Mouse (Mus musculus): Measurements from ENCODE around the gene Fibp. TPM values are rescaled to one million over a fixed set of nuclear protein-coding genes. Genes with fewer than 3 reads are reported as not detected.
A peak's percentile ranks its signal among the peaks of the same experiment; 100 is the strongest.

Gene Fibp
- polyA plus RNA-seq, 1 experiment, result 37.7 TPM

GRCm38 (mm10) chr19:5444371-5444908 lies 16.0 kb upstream of the Fibp start:
- Histone ChIP-seq H3K9ac (ENCODE audit: low read depth, poor library complexity, severe bottlenecking) (no peak overlapping the region), H3K27me3 (ENCODE audit: control insufficient read depth, insufficient read depth, low read length, poor library complexity, severe bottlenecking) (no peaks in the 10 kb centered on the region), H3K4me3 (ENCODE audit: low read depth, low read length) (no peak overlapping the region), H3K9me3 (replicated peaks; ENCODE audit: control insufficient read depth, insufficient read depth, low read length, poor library complexity, severe bottlenecking) (0 out of 2 replicates have a peak, but pooled peaks cover 3% of the 10 kb centered on the region), H3K27ac (ENCODE audit: insufficient read depth, low read length) (no peak overlapping the region), H3K36me3 (ENCODE audit: control insufficient read depth, insufficient read depth, low read length, poor library complexity, severe bottlenecking) (no peaks in the 10 kb centered on the region), H3K4me1 (ENCODE audit: control insufficient read depth, insufficient read depth, low read length) (no peaks in the 10 kb centered on the region)
- TF ChIP-seq POLR2A (IDR thresholded peaks at IDR 0.05; ENCODE audit: insufficient read depth, low read length) (no peak), EP300 (IDR thresholded peaks at IDR 0.05; ENCODE audit: insufficient read depth, low read depth, low read length) (no peak), CTCF (IDR thresholded peaks at IDR 0.05; ENCODE audit: low read depth, low read length) (no peak)

GRCm38 (mm10) chr19:5444954-5445353 lies 15.5 kb upstream of the Fibp start:
- H3K36me3 ChIP-seq (ENCODE audit: control insufficient read depth, insufficient read depth, low read length, poor library complexity, severe bottlenecking), result no peaks in the 10 kb centered on the region
- H3K9me3 ChIP-seq (replicated peaks; ENCODE audit: control insufficient read depth, insufficient read depth, low read length, poor library complexity, severe bottlenecking), result 0 out of 2 replicates have a peak, but pooled peaks cover 3% of the 10 kb centered on the region
- TF ChIP-seq POLR2A (IDR thresholded peaks at IDR 0.05; ENCODE audit: insufficient read depth, low read length), result no peak
- TF ChIP-seq EP300 (IDR thresholded peaks at IDR 0.05; ENCODE audit: insufficient read depth, low read depth, low read length), result no peak
- TF ChIP-seq CTCF (IDR thresholded peaks at IDR 0.05; ENCODE audit: low read depth, low read length), result no peak
- H3K27ac ChIP-seq (ENCODE audit: insufficient read depth, low read length), result no peak overlapping the region
- no peaks in the 10 kb centered on the region for H3K4me1 ChIP-seq (ENCODE audit: control insufficient read depth, insufficient read depth, low read length)
- no peak overlapping the region for H3K4me3 ChIP-seq (ENCODE audit: low read depth, low read length)
- H3K9ac ChIP-seq (ENCODE audit: low read depth, poor library complexity, severe bottlenecking), result no peak overlapping the region
- H3K27me3 ChIP-seq (ENCODE audit: control insufficient read depth, insufficient read depth, low read length, poor library complexity, severe bottlenecking), result no peaks in the 10 kb centered on the region

- no peaks in the 10 kb centered on the region for H3K36me3 ChIP-seq (ENCODE audit: control insufficient read depth, insufficient read depth, low read length, poor library complexity, severe bottlenecking)
- H3K27ac ChIP-seq (ENCODE audit: insufficient read depth, low read length), result no peak overlapping the region
- H3K9ac ChIP-seq (ENCODE audit: low read depth, poor library complexity, severe bottlenecking), result no peak overlapping the region
- H3K4me3 ChIP-seq (ENCODE audit: low read depth, low read length), result no peak overlapping the region
- H3K27me3 ChIP-seq (ENCODE audit: control insufficient read depth, insufficient read depth, low read length, poor library complexity, severe bottlenecking), result no peaks in the 10 kb centered on the region
- no peaks in the 10 kb centered on the region for H3K9me3 ChIP-seq (replicated peaks; ENCODE audit: control insufficient read depth, insufficient read depth, low read length, poor library complexity, severe bottlenecking)
- no peaks in the 10 kb centered on the region for H3K4me1 ChIP-seq (ENCODE audit: control insufficient read depth, insufficient read depth, low read length)
- no peak for TF ChIP-seq POLR2A (IDR thresholded peaks at IDR 0.05; ENCODE audit: insufficient read depth, low read length)
- TF ChIP-seq CTCF (IDR thresholded peaks at IDR 0.05; ENCODE audit: low read depth, low read length), result no peak
- no peak for TF ChIP-seq EP300 (IDR thresholded peaks at IDR 0.05; ENCODE audit: insufficient read depth, low read depth, low read length)
Measured at GRCm38 (mm10) chr19:5445747-5446146, 14.7 kb upstream of the Fibp start.

GRCm38 (mm10) chr19:5447515-5448353 lies 12.7 kb upstream of the Fibp start, which contains the start of gene Fosl1:
TSS of gene Fosl1 (plus strand) at chr19:5447547.
- Histone ChIP-seq H3K27ac (ENCODE audit: insufficient read depth, low read length) (no peak within 1 kb of the TSS), H3K9me3 (replicated peaks; ENCODE audit: control insufficient read depth, insufficient read depth, low read length, poor library complexity, severe bottlenecking) (no peaks in the 10 kb centered on the region), H3K9ac (ENCODE audit: low read depth, poor library complexity, severe bottlenecking) (peak within 1 kb of the TSS; percentile 18), H3K4me1 (ENCODE audit: control insufficient read depth, insufficient read depth, low read length) (no peaks in the 10 kb centered on the region), H3K36me3 (ENCODE audit: control insufficient read depth, insufficient read depth, low read length, poor library complexity, severe bottlenecking) (no peaks in the 10 kb centered on the region), H3K4me3 (ENCODE audit: low read depth, low read length) (peak within 1 kb of the TSS; percentile 28), H3K27me3 (ENCODE audit: control insufficient read depth, insufficient read depth, low read length, poor library complexity, severe bottlenecking) (no peaks in the 10 kb centered on the region)
- TF ChIP-seq POLR2A (IDR thresholded peaks at IDR 0.05; ENCODE audit: insufficient read depth, low read length), result no peak
- no peak for TF ChIP-seq CTCF (IDR thresholded peaks at IDR 0.05; ENCODE audit: low read depth, low read length)
- TF ChIP-seq EP300 (IDR thresholded peaks at IDR 0.05; ENCODE audit: insufficient read depth, low read depth, low read length), result no peak

- Histone ChIP-seq H3K9me3 (replicated peaks; ENCODE audit: control insufficient read depth, insufficient read depth, low read length, poor library complexity, severe bottlenecking) (no peaks in the 10 kb centered on the region), H3K9ac (ENCODE audit: low read depth, poor library complexity, severe bottlenecking) (peak overlapping the region; percentile 18; the same call in 1 of the 2 replicates), H3K4me1 (ENCODE audit: control insufficient read depth, insufficient read depth, low read length) (no peaks in the 10 kb centered on the region), H3K36me3 (ENCODE audit: control insufficient read depth, insufficient read depth, low read length, poor library complexity, severe bottlenecking) (no peaks in the 10 kb centered on the region), H3K4me3 (ENCODE audit: low read depth, low read length) (peak overlapping the region; percentile 28), H3K27ac (ENCODE audit: insufficient read depth, low read length) (no peak overlapping the region), H3K27me3 (ENCODE audit: control insufficient read depth, insufficient read depth, low read length, poor library complexity, severe bottlenecking) (no peaks in the 10 kb centered on the region)
- TF ChIP-seq POLR2A (IDR thresholded peaks at IDR 0.05; ENCODE audit: insufficient read depth, low read length) (no peak), EP300 (IDR thresholded peaks at IDR 0.05; ENCODE audit: insufficient read depth, low read depth, low read length) (no peak), CTCF (IDR thresholded peaks at IDR 0.05; ENCODE audit: low read depth, low read length) (no peak)
Measured at GRCm38 (mm10) chr19:5448354-5449150, 11.9 kb upstream of the Fibp start.

Measured in ES-Bruce4 (cell line).